Mouse (Mus musculus) megakaryocyte progenitor cell, adult 5-6 weeks (primary cell): ENCODE data around the gene Fis1. TPM values are rescaled to one million over a fixed set of nuclear protein-coding genes. Genes with fewer than 3 reads are reported as not detected.

Source experiments
- total RNA-seq, 2 experiments: library from RNA; stranded (forward) in 1 of 2; stranded (reverse) in 1 of 2; fragments of 157-497, 149-512 nt in 1 of 2; fragments of 200-1000 nt in 1 of 2; gene quantifications; 2 replicates each; pipeline versions ENCODE4 v1.2.3 to v1.2.4; 2015 to 2017

The Fis1 gene
- total RNA-seq, 2 experiments from 2014 or later, result 121 to 227 TPM

Other genes with a start within 250 kb of the Fis1 start
- gene Col26a1, start 70.1 kb upstream of the Fis1 start, total RNA-seq (2015), result not detected in 2 replicates
- gene Col26a1, start 70.1 kb upstream of the Fis1 start, total RNA-seq (2017), result not detected in 2 replicates
- gene Ift22, start 45.1 kb upstream of the Fis1 start, total RNA-seq (2015), result 24.7 and 43.5 TPM in 2 replicates
- 6.6 and 9.8 TPM in 2 replicates for gene Ift22, start 45.1 kb upstream of the Fis1 start, total RNA-seq (2017)
- gene Cldn15, start 13.3 kb downstream of the Fis1 start, total RNA-seq (2015), result 61.8 and 69.7 TPM in 2 replicates
- gene Cldn15, start 13.3 kb downstream of the Fis1 start, total RNA-seq (2017), result 48.5 and 50.4 TPM in 2 replicates
- gene Plod3, start 33.7 kb downstream of the Fis1 start, total RNA-seq (2015), result 70.5 and 80.3 TPM in 2 replicates
- gene Plod3, start 33.7 kb downstream of the Fis1 start, total RNA-seq (2017), result 154 and 176 TPM in 2 replicates
- 109 and 115 TPM in 2 replicates for gene Znhit1, start 34.7 kb downstream of the Fis1 start, total RNA-seq (2015)
- gene Znhit1, start 34.7 kb downstream of the Fis1 start, total RNA-seq (2017), result 41.5 and 49.0 TPM in 2 replicates
- not detected in 2 replicates for gene Vgf, start 73.1 kb downstream of the Fis1 start, total RNA-seq (2015)
- not detected in 2 replicates for gene Vgf, start 73.1 kb downstream of the Fis1 start, total RNA-seq (2017)
- gene Ap1s1, start 92.9 kb downstream of the Fis1 start, total RNA-seq (2015), result 37.8 and 41.2 TPM in 2 replicates
- 67.3 and 87.2 TPM in 2 replicates for gene Ap1s1, start 92.9 kb downstream of the Fis1 start, total RNA-seq (2017)
- gene Serpine1, start 119.0 kb downstream of the Fis1 start, total RNA-seq (2015), result 0.22 TPM in 1 of 2 replicates, not detected in the other
- gene Serpine1, start 119.0 kb downstream of the Fis1 start, total RNA-seq (2017), result not detected in 2 replicates
- 8.1 and 8.7 TPM in 2 replicates for gene Trim56, start 162.9 kb downstream of the Fis1 start, total RNA-seq (2015)
- 24.7 and 25.6 TPM in 2 replicates for gene Trim56, start 162.9 kb downstream of the Fis1 start, total RNA-seq (2017)
- not detected in 2 replicates for gene Muc3, start 196.0 kb downstream of the Fis1 start, total RNA-seq (2015)
- not detected in 2 replicates for gene Muc3, start 196.0 kb downstream of the Fis1 start, total RNA-seq (2017)